Mouse (Mus musculus) megakaryocyte, embryonic 14.5 days (primary cell): Measurements from ENCODE around the gene Olfr1153.

Experiments used
- FLI1 ChIP-seq: IDR thresholded peaks from 2 replicates; pipeline ENCODE4 v1.6.1; 2012; ENCODE audit warnings: low read length, inconsistent platforms, mixed read lengths
- GATA1 ChIP-seq: IDR thresholded peaks from 3 replicates; pipeline ENCODE4 v1.6.1; 2012; ENCODE audit warnings: mixed read lengths, low read length, inconsistent platforms, borderline replicate concordance

DNA sequence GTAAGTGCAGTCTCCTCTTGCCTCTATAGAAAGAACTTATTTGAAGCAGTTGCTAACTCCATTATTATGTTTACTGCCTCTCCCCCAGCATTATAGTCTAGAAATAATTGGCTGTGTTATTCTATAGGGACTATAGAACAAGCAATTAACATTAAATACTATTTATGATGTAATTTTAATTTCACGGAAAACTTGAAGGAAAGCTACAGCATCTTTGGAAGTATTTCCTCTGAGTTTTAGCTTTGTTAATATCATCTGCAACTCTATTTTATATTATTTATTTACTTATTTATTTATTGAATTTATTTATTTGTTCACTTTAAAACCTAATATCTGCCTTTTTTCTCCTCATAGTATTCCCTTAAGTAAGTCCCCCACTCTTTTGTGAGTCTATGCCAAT lies 50.3 kb downstream of the Olfr1153 start, which contains the start of gene Olfr1155:
- no peak for TF ChIP-seq GATA1
- TF ChIP-seq FLI1, result no peak
